Mouse (Mus musculus) cerebellum, postnatal 14 days (tissue): ENCODE results near the gene Smarcc2.
"Not testable (repeated sequence)": the region's sequence is repeated elsewhere in the genome, so short reads cannot be mapped to it uniquely, and the experiment has no call there.

Experiments
- DNase-seq, 2 experiments: peaks; one replicate each; pipeline ENCODE4 v3.0.0; 2021; ENCODE audit warnings: mixed read lengths in 2 of 2

Smarcc2 gene

GRCm38 (mm10) chr10:128494667-128495245 lies 35.7 kb downstream of the Smarcc2 start:
- DNase-seq = no peak

- DNase-seq = peak; percentile 27 to 49
Measured at GRCm38 (mm10) chr10:128495270-128495669, 36.2 kb downstream of the Smarcc2 start.

- no peak for DNase-seq
Measured at GRCm38 (mm10) chr10:128495903-128496302, 36.9 kb downstream of the Smarcc2 start.

- no peak for DNase-seq
Measured at GRCm38 (mm10) chr10:128496509-128497077, 37.5 kb downstream of the Smarcc2 start.

- peak in 1 of 2 experiments; percentile 20 for DNase-seq
Measured at GRCm38 (mm10) chr10:128497134-128497737, 38.2 kb downstream of the Smarcc2 start.

GRCm38 (mm10) chr10:128498590-128498989 lies 39.5 kb downstream of the Smarcc2 start, which contains the start of gene Myl6b:
Gene Myl6b (minus strand): TSS chr10:128498685.
- peak; percentile 97 for DNase-seq

GRCm38 (mm10) chr10:128499116-128499671 lies 40.1 kb downstream of the Smarcc2 start:
- peak; percentile 78 to 79 for DNase-seq

- no peak for DNase-seq
Measured at GRCm38 (mm10) chr10:128502341-128502740, 43.3 kb downstream of the Smarcc2 start.

- no peak for DNase-seq
Measured at GRCm38 (mm10) chr10:128503532-128503931, 44.5 kb downstream of the Smarcc2 start.

- DNase-seq = no peak
Measured at GRCm38 (mm10) chr10:128504012-128504411, 45.0 kb downstream of the Smarcc2 start.

- no peak for DNase-seq
Measured at GRCm38 (mm10) chr10:128504641-128505370, 45.8 kb downstream of the Smarcc2 start.

GRCm38 (mm10) chr10:128505371-128505667 lies 46.3 kb downstream of the Smarcc2 start:
- not testable (repeated sequence) for DNase-seq

- DNase-seq = no peak
Measured at GRCm38 (mm10) chr10:128505974-128506373, 46.9 kb downstream of the Smarcc2 start.

- no peak for DNase-seq
Measured at GRCm38 (mm10) chr10:128508260-128508659, 49.2 kb downstream of the Smarcc2 start.

GRCm38 (mm10) chr10:128509203-128509602 lies 50.2 kb downstream of the Smarcc2 start:
- DNase-seq = no peak

GRCm38 (mm10) chr10:128509831-128510230 lies 50.8 kb downstream of the Smarcc2 start:
- no peak for DNase-seq

GRCm38 (mm10) chr10:128510301-128510700 lies 51.3 kb downstream of the Smarcc2 start:
- DNase-seq = no peak

- no peak for DNase-seq
Measured at GRCm38 (mm10) chr10:128511189-128511588, 52.1 kb downstream of the Smarcc2 start.

GRCm38 (mm10) chr10:128511761-128512160 lies 52.7 kb downstream of the Smarcc2 start:
- no peak for DNase-seq

GRCm38 (mm10) chr10:128515044-128515443 lies 56.0 kb downstream of the Smarcc2 start:
- DNase-seq = no peak

GRCm38 (mm10) chr10:128516029-128516428 lies 57.0 kb downstream of the Smarcc2 start:
- DNase-seq = no peak

GRCm38 (mm10) chr10:128516677-128517076 lies 57.6 kb downstream of the Smarcc2 start:
- no peak for DNase-seq

GRCm38 (mm10) chr10:128518833-128519232 lies 59.8 kb downstream of the Smarcc2 start:
- DNase-seq = peak; percentile 67 to 79
